Mouse (Mus musculus) cerebellum, postnatal 25 days (tissue): ENCODE results near the gene Prkcg.
"Not testable (repeated sequence)": the region's sequence is repeated elsewhere in the genome, so short reads cannot be mapped to it uniquely, and the experiment has no call there.

Experiments
- DNase-seq, 2 experiments: peaks; one replicate each; pipeline ENCODE4 v3.0.0; 2021; ENCODE audit warnings: mixed read lengths in 2 of 2

Gene Prkcg

DNA sequence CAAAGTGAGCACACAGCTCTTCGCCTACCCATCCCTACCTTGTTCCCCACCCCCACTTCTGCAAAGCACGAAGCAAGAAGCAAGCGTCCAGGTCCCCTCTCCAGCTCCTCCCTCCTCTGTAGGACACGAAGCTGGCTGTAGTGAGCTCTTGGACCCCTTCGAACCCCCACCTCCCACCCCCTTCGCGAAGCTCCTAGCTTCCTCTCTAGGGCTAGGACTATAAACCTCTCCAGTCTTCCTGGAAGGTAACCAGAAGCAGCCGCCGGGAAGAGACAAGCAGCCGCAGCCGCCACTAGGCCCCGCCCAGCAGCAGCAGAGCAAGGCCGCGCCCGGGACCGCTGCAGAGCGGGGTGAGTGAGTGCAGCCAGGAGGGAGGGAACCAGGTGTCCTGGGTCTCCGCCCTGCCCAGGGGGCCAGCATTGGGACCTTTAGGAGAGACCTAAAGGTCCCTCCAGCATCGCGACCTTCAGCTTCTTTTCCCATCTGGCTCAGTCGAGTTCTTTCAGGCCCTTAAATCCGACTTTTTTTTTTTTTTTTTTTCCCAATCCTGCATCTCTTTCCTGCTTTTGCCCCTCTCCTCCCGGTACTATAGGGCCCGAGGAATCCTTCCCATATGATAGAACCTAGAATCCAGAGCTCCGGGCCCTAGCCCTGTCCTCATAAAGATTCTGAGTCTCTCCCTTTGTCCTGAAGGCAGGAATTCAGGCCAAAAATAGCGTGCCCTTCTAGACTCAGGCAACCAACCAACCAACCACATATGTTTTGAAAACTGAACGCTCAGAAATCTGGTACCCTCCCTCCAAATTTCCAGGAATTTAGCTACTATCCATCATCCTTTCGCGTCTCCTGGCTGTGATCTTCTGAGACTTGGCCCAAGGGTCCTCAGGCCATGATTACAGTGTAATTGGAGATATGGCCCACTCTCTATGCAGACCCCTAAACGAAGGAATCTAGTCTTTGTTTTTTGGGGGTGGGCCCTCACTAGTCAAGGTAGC is at the start of gene Prkcg, which contains the start of gene Myadm:
Gene Prkcg, plus strand, starts transcription at position 204 of the 995 bp plus-strand sequence.
Gene Myadm, plus strand, starts transcription at position 105 of the 995 bp plus-strand sequence.
- peak; percentile 85 to 89 for DNase-seq

DNA sequence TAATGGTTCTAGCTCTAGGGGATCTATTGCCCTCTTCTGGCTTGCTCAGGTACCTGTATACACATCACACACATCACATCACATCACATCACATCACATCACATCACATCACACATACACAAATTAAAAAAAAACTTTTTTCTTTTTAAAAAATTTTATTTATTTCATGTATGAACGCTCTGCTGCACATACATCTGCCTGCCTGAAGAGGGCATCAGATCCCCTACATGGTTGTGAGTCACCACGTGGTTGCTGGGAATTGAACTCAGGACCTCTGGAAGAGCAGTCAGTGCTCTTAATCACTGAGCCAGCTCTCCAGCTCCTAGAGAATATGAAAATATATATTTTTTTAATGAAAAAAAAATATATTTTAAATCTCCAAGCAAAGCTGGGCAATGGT is 49.8 kb upstream of the Prkcg start:
- DNase-seq = no peak

DNA sequence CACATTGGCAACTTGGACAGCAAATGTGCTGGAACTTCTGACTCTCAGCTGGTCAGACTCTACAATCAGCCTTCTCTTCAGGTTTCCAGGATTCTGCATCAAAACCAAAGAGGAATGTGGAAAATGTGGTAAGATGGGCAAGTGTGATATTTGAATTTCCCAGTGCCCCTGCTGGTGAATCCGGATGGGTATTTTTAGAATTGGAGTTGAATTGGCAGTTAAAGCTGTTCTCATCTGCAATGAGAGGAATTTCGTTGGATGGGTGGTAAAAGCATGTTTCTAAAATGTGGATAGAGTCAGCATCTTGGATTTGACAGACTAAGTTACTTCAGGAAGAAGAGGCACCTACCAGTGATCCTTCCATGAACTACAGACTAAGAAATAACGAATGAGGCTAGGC is 28.3 kb upstream of the Prkcg start:
- DNase-seq = no peak

DNA sequence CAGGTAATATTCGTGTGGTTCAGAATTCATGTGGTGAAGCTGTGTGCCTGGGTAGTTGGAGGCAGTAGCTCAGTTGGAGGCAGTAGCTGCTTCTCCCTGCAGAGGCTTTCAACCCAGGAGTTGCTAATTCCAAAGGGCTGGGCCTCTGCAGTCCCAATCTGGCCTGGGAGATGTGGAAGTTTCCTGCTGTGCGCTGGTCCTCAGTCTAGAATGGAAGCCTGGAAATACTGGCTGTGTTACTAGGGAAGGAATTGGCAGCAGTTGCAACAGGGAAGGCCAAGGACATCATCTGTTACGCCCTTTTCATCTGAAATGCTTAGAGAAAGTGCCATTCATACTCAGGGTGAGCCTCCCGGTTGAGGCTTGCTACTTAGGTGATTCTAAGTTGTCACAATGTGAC is 27.5 kb upstream of the Prkcg start:
- DNase-seq = peak in 1 of 2 experiments; percentile 13

DNA sequence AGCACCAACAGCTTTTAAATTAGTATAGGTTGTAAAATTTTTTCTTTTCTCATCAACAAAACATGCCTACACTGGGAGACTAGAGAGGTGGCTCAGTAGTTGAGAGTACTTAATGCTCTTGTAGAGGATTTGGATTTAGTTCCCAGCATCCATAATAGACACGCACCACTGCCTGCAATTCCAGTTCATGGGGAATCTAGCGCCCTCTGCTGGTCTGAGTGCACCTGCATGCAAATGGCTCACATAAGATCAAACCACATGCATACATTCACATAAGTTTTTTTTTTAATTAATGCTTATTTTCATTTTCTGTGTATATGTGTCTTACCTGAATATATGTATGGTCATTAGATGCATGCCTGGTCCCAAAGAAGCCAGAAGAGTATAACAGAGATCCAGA is 26.2 kb upstream of the Prkcg start:
- peak; percentile 34 to 57 for DNase-seq

DNA sequence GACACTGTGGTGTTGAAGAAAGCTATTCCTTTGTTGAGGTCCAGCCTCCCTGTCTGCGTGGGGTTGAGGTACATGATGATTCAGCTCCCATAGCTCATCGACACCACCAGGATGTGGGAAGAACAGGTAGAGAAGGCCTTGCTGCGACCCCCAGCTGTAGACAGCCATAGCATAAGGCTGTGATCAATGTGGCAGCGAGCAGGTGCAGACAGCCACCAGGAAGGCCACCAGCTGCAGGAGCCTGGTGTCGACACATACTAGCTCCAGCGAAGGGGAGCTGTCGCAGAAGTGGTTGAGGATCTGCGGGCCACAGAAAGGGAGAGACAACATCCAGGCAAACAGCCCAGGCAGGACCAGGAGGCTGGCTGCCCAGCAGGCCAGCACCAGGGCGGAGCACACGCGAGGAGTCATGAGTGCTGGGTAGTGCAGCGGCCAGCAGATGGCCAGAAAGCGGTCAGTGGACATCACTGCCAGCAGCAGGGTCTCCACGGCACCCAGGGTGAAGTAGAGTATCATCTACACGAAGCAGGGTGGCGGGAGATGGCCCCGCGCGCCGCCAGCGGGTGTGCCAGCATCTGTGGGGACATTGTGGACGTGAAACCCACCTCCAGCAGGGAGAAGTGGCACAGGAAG is 24.5 kb upstream of the Prkcg start:
- DNase-seq = peak in 1 of 2 experiments; percentile 13

DNA sequence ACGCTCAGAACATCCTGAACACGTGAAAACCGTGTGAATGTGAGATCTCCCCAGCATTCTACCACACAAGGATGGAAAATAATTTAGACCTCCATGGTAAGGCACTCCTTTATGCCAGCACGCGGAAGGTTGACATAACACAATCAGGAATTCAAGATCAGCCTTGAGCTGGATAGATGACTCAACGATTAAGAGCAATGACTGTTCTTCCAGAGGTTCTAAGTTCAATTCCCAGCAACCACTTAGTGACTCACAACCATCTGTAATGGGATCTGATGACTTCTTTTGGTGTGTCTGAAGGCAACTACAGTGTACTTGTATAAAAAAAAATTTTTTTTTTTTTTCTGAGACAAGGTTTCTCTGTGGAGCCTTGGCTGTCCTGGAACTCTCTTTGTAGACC is 23.7 kb upstream of the Prkcg start:
- no peak for DNase-seq

DNA sequence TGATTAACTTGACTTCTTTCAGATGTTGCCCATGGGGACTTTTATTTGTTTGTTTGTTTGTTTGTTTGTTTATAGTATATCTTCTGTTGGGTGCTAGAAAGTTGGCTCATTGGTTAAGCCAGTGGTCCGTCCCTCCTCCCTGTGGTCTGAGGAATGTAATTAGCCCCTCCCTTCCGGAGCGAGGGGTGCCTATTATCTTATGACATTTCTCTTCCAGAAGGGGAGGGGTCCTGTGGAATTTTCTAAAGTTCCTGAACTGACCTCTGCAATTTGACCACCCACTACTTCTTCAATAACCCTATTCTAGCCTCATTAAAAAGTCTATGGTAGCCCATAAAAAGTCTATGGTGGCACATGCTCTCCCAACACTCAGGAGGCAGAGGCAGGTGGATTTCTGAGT is 21.7 kb upstream of the Prkcg start:
- DNase-seq = no peak

DNA sequence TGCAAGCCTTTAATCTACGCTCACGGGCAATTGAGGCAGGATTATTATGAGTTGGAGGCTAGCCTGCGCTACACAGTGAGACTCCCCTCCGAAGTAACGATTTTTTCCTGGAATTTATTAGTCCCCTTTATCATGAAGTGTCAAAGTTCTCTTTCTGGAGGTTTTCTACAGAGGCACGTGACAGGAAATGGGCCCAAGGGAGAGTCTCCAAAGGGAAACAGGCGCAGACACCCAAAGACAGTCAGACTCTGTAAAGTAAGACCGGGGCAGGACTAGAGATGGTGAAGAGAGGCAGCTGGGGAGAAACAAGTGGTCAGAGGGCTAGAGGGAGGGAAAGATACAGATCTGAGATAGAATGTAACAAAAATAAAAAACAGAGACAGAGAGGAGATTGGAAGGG is 21.1 kb upstream of the Prkcg start:
- DNase-seq = no peak

DNA sequence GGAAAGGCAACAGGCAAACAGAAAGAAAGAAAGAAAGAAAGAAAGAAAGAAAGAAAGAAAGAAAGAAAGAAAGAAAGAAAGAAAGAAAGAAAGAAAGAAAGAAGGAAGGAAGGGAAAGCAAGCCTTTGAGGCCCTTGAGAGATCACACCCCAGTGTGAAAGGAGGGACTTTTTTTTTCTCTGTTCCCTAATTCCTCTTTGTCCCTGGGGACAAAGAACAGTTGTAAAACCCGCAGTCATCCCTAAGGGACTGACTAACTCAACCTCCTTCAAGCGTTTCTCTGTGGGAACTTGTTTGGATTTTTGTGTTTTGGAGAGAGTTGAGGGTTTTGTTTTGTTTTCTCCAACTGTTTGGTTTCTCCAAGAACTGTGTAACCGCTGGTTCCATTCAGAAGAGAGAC is 20.7 kb upstream of the Prkcg start:
- no peak for DNase-seq

DNA sequence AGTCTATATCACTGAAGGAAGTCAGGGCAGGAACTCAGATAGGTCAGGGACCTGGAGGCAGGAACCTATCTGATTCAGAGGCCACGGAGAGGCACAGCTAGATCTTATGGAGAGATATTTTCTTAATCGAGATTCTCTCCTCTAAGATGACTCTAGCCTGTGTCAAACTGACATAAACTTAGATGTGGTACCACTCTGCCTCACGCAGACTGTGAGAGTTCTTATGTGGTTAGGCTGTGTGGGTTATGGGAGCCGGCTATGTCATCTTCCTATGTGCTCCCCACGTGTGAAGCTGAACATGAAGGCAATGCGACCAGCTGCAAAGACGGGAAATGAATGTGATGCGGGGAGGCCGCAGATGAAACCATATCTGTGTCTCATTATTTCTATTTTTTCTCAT is 16.8 kb upstream of the Prkcg start:
- DNase-seq = no peak

DNA sequence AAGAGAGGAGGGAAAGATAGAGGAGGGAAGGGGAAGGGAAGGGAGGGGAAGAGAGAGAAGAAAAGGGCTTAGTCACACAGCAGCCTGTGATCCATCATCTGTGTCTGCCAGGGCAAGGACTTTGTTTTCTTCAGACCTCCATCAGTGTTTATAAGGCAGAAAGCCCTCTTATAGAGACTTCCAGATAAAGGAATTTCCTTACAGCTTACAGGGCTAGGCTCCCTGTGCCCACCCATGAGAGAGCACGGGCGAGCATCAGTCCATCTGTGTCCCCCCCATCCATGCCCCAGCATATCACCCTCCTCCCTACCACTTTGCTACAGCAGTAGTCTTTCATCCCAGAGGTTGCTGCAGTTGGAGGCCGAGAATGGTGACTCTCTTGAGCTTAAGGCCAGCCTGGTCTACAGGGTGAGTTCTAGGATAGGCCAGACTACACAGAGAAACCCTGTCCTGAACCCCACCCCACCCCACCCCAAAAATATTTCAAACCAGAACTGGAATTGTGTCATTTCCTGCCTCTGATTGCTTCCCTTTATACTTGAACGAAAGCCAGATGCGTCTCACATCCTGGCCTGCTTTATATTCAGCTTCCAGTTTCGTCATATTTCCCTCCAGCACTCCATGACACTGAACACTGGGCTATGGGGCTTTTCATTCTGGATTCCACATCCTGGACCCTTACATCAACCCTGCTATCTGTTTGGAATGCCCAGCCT is 13.4 kb upstream of the Prkcg start:
- no peak for DNase-seq

DNA sequence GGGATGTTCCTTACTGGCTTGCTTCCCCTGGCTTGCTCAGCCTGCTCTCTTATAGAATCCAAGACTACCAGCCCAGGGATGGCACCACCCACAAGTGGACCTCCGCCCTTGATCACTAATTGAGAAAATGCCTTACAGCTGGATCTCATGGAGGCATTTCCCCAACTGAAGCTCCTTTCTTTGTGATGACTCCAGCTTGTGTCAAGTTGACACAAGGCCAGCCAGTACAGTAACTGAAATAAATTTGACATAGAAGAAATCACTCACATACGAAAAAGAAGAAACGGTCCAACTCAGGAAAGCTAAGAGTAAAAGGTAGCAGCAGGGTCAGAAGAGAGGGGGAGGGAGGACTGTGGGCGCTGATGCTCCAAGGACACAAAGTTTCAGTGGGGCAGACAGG is 12.2 kb upstream of the Prkcg start:
- DNase-seq = not testable (repeated sequence)

DNA sequence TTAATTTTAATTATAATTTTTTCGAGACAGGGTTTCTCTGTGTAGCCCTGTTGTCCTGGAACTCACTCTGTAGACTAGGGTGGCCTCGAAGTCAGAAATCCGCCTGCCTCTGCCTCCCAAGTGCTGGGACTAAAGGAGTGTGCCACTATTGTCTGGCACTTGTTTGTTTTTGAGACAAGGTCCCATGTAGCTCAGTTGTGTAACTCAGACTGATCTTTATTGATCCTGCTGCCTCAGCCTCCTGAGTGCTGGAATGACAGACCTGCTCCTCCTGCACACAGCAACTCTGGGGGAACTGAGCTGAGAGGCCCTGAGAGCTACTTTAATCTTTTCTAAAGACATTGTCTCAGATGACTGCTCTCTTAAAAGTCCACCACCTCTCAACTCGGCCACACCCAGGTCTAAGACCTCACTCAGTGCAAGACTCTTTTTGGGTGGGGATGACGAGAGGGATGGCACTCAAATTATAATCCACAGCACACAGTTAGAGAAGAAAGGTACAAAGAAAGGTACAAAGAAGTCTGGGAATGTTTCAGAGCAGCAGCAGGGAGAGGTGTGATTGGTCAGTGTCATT is 8.8 kb upstream of the Prkcg start:
- no peak for DNase-seq

DNA sequence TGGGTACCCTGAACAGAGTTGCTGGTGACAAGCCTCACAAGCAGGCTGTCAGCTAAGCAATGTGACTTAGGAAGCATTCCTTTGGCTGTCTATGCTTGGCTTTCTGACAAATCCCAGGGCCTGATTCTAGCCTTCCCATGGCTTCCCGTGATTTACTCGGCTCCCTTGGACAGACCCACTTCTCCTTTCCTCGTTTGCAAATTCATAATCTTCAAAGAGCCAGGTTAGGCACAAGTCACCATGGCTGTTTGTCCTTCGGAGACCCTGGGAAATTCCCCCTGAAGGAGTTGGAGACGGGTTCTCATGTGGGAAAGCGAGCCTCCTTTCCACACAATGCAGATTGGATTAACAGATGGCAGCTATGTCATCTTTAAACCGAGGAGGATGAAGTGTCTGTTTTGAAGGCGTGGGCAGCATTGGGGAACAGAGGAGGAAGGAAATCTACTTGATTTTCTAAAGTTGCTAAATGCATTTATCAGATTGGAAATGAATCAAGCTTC is 8.3 kb upstream of the Prkcg start:
- no peak for DNase-seq

DNA sequence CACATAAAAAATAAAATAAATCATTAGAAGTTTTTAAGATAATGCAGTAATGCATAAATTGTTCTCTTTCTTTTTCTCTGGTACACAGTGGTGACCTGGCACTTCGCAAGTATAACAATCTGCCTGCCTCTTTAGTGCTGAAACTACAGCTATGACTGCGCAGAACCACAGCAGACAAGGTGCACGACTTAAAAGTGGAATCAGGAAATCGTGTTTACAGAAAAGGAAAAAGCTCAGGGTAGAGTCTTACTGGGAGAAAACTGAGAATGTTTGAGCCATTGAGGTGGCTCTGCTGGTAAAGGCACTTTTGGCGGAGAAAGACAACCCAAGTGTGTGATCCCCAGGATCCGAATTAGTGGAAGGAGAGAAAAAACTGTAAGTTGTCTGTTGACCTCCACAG is 7.2 kb upstream of the Prkcg start:
- no peak for DNase-seq

DNA sequence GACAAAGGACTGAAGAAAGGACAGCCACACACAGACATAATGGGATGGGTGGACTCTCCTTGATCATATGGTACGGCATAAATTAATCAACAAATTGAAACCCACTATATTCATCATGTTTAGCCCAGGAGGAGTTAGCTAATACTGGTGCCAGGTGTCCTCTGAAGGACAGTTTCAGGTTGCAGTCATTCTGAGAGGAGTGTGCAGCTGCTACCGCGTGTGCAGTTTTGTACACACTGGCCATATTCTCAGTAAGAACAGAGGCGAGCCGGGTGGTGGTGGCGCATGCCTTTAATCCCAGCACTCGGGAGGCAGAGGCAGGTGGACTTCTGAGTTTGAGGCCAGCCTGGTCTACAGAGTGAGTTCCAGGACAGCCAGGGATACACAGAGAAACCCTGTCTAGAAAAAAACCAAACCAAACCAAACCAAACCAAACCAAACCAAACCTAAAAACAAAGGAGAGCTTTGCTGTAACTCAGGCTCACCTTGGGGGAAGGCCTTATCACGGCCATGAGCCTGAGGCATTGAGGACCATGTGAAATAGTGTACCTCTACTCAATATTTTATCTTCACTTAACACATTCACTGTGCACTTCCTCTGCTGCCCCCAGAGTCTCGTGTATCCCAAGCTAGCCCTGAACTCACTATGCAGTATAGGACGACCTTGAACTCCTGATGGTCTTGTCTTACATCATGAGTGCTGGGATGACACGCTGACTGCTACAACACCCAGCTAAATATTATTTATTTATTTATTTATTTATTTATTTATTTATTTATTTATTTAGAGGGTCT is 5.7 kb upstream of the Prkcg start:
- DNase-seq = no peak

DNA sequence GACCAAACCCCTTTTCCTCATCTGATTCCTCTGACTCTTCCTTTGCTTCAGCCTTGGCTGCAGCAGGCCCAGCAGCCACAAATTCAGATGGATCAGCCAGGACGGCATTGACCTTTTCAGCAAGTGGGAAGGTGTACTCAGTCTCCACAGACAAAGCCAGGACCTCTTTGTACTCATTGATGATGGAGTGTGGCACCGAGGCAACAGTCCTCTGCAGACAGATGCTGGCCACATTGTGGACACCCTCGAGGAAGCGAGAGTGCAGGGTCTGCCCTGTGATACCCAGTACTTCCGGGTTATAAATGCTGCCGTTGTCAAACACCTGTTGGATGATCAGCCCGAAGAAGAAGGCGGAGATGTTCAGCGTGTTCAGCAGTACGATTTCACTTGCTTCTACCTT is 4.4 kb upstream of the Prkcg start:
- no peak for DNase-seq

DNA sequence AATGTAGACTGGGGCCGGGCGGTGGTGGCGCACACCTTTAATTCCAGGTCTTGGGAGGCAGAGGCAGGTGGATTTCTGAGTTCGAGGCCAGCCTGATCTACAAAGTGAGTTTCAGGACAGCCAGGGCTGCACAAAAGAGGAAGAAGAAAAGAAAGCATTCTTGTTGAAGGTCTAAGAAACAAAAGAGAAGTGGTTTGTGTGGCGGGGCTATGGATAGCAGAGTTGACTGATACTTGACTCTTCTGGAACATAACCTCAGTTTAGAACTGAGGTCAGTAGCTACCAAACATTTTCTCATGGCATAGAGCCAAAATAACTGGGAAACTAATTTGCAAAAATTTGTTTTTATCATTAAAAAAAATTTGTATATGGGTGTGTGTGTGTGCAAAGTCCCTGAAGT is 2.9 kb upstream of the Prkcg start:
- DNase-seq = no peak

DNA sequence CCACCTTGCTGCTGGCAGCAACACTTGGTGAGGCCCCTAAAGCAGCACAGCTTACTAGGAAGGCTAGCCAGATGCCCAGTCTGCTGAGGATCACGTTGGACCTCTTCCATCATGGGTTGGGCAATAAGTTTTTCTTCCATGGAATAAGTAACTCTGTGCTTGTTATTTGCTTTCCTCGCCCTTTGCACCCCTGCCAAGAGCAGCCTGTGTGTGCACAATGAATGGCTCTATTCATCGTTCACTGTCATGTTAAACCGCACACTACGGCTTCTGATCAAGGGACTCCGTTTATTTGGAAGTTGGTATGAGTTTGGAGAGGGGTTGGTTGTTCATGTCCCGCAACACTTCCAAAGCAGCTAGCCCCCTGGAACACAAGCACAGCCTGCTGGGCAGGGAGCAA is 1.8 kb upstream of the Prkcg start:
- no peak for DNase-seq

DNA sequence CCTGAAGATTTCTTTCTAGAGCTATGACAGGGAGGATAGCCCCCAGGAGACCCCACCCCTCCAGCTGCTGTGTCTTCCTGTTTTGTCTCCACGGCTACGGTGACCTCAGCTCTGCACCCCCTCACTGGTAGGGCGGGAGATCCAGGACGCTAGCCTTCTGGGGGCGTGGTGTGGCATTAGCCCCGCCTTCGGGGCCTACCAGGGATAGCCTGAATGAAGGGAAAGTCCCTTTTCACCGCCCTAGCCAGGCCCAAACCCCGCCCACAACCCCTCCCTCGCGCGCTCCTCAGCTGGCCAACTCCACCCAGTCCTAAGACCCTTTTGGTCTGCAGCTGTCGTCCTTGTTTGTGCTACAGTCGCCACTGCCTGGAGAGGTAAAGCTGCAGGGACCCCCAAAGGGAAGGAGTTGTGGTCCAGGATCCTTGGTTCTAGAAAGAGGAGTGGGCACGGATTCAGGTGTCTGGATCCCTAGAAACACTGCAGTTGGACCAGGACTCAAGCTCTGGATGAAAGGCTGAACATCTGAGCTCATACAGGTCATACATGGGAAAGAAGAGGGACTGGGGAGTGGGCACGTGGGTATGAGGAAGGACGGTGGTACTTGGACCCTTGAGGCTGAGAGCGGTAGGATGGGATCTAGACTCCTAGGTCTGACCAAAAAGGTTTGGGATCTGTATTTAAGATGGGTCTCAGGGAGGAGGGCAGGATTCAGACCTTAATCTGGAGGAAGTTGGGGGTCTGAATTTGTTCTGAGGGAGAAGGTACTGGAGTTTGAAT is 1.5 kb downstream of the Prkcg start:
- DNase-seq = peak; percentile 81 to 90
